Mouse (Mus musculus) heart, adult 2 months (tissue): ENCODE results near the gene Hoxa10.

Experiments used
- EP300 ChIP-seq: fragments of 200-500 bp; IDR thresholded peaks from 2 replicates; pipeline ENCODE4 v1.6.1; 2011; ENCODE audit warnings: low read depth, low read length, control low read depth; ENCODE audit not compliant: insufficient read depth
- POLR2A ChIP-seq: fragments of 200-500 bp; IDR thresholded peaks from 2 replicates; pipeline ENCODE4 v1.6.1; 2011; ENCODE audit warnings: mild to moderate bottlenecking, low read depth, low read length, control low read depth; ENCODE audit not compliant: insufficient read depth

- TF ChIP-seq POLR2A (no peak), EP300 (no peak)
Measured at GRCm38 (mm10) chr6:52245757-52246142, 5.1 kb upstream of the Hoxa10 start, which contains the start of gene Hoxa11.
